ENCODE assay signal across 8 mouse cellular contexts in the genomic region with DNA sequence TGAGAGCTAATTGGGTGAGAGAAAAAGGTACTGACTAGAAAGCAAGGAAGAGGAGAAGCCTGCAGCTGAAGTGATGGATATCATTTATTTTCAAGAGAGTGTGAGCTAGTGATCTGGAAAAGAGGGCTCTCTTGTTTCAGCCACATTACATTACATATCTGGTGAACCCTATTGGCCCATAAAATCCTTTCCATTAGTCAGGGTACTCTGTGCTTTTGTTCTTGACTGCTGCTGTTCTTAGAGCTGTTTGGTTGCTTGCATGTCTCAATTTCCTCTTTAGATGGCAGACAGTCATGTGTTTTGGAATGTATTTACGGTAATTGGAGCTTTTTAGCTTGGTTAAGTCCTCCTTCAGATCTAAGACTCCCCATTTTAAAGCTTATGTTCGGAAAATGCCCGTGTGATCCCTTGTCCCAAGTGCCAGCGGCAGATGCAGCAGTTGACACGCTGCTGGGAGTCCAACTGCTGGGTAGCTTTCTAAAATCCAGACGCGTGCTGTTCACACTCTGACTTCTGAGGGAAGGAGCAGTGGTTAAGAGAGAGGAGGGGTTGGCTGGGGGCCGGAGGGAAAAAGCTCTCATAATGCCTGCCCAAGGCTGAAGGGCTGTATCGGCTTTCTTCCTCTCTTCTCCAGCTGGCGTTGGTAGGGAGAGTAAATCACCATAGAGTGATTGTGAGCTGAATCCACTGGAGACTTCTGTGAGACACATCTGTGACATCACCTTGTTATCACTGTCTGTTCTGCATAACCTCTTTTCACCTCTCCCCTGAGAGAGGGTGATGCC.
A peak's percentile ranks its signal among the peaks of the same experiment; 100 is the strongest.
DNase-seq lines count a peak whose midpoint lies in the region; ATAC-seq lines count a peak whose summit lies in the region.

No protein-coding gene starts in this region.

- ATAC-seq in lung, embryonic 15.5 days (ENCODE audit: borderline replicate concordance, extremely low read depth, low FRiP score, low TSS enrichment), result peak; percentile 74
- no peak for ATAC-seq in intestine, embryonic 16.5 days

- 48% methylated on average over 10 of the region's 10 CpGs for WGBS in lung, embryonic 15.5 days
- 51% methylated on average over 10 of the region's 10 CpGs for WGBS in intestine, embryonic 16.5 days

- peaks cover 11% of the 10 kb centered on the region for H3K4me1 ChIP-seq in lung, embryonic 15.5 days
- peaks cover 3% of the 10 kb centered on the region; the same call in 1 of the 2 replicates for H3K4me1 ChIP-seq in intestine, embryonic 16.5 days (ENCODE audit: control insufficient read depth, insufficient read depth, low read length)

- no peaks in the 10 kb centered on the region for H3K9me3 ChIP-seq in lung, embryonic 15.5 days
- H3K9me3 ChIP-seq in intestine, embryonic 16.5 days (ENCODE audit: control insufficient read depth, low read length), result no peaks in the 10 kb centered on the region

- no peak for DNase-seq in lung, postnatal 14 days
- peak; percentile 54 for DNase-seq in gastrocnemius, postnatal 10 days
- DNase-seq in splenic B cell, adult 2 months (ENCODE audit: low read depth, low spot score), result peak; percentile 21
- DNase-seq in spleen, adult 18-20 months, result no peak
- no peak for DNase-seq in yolk sac, embryonic 10.5 days (ENCODE audit: low spot score)
- no peak for DNase-seq in thymus, postnatal 25 days

- H3K36me3 ChIP-seq in lung, embryonic 15.5 days, result peaks cover 3% of the 10 kb centered on the region; the same call in 1 of the 2 replicates
- H3K36me3 ChIP-seq in intestine, embryonic 16.5 days (ENCODE audit: control insufficient read depth, insufficient read depth, low read length), result no peaks in the 10 kb centered on the region
- no peaks in the 10 kb centered on the region for H3K36me3 ChIP-seq in splenic B cell, adult 2 months (ENCODE audit: control insufficient read depth, insufficient read depth, low read length, poor library complexity, severe bottlenecking)

- no peaks in the 10 kb centered on the region for H3K27me3 ChIP-seq in lung, embryonic 15.5 days
- H3K27me3 ChIP-seq in intestine, embryonic 16.5 days (replicated peaks; ENCODE audit: control insufficient read depth, insufficient read depth, low read length), result no peaks in the 10 kb centered on the region
- no peaks in the 10 kb centered on the region for H3K27me3 ChIP-seq in splenic B cell, adult 2 months (ENCODE audit: control insufficient read depth, insufficient read depth, low read length, poor library complexity, severe bottlenecking)

- H3K4me3 ChIP-seq in lung, embryonic 15.5 days, result no peak overlapping the region
- no peak overlapping the region for H3K4me3 ChIP-seq in intestine, embryonic 16.5 days (ENCODE audit: low read length)

- no peak overlapping the region for H3K9ac ChIP-seq in lung, embryonic 15.5 days
- H3K9ac ChIP-seq in intestine, embryonic 16.5 days (ENCODE audit: low read depth, low read length), result no peak overlapping the region

- peak overlapping the region; percentile 65 for H3K27ac ChIP-seq in lung, embryonic 15.5 days
- peak overlapping the region; percentile 56 for H3K27ac ChIP-seq in intestine, embryonic 16.5 days (ENCODE audit: low read length)

- peak overlapping the region; percentile 6; the same call in 1 of the 2 replicates for H3K4me2 ChIP-seq in lung, embryonic 15.5 days
- H3K4me2 ChIP-seq in intestine, embryonic 16.5 days (ENCODE audit: low read depth, low read length), result no peak overlapping the region

Comparison
In these comparisons a context has a peak if more than half of its experiments do, and no peak if none do; other contexts are left out.
1. DNase-seq: peak in gastrocnemius, postnatal 10 days (single experiment) and splenic B cell, adult 2 months (single experiment); none in lung, postnatal 14 days (single experiment), spleen, adult 18-20 months (0 of 2), yolk sac, embryonic 10.5 days (single experiment) and thymus, postnatal 25 days (single experiment).